Comparison of ENCODE assay signal across 16 mouse cellular contexts in genomic region chr6:144754366-144754765, GRCm38 (mm10). TPM values are rescaled to one million over a fixed set of nuclear protein-coding genes. Genes with fewer than 3 reads are reported as not detected.
DNase-seq lines count a peak whose midpoint lies in the region; ATAC-seq and TF ChIP-seq lines count a peak whose summit lies in the region.
"Had no signal": no experiment of that assay in that cellular context is flagged by ENCODE, and none has a peak within 500 bp of the region (broad histone marks: within the 10 kb centered on the region; RNA-seq: fewer than 3 reads in every experiment).

No protein-coding gene starts in this region.

- no peaks in the 10 kb centered on the region for H3K27me3 ChIP-seq in intestine, embryonic 15.5 days (replicated peaks)
- H3K27me3 ChIP-seq in intestine, postnatal 0 days (replicated peaks; ENCODE audit: control insufficient read depth, insufficient read depth, low read length) = no peaks in the 10 kb centered on the region
- H3K27me3 ChIP-seq in lung, embryonic 16.5 days (ENCODE audit: control insufficient read depth, insufficient read depth, low read depth, low read length) = no peaks in the 10 kb centered on the region
- 0 out of 2 replicates have a peak, but pooled peaks cover 5% of the 10 kb centered on the region for H3K27me3 ChIP-seq in midbrain, embryonic 10.5 days (ENCODE audit: low read depth, poor library complexity, severe bottlenecking)
- H3K27me3 ChIP-seq: limb, embryonic 13.5 days had no signal

- DNase-seq in lung, postnatal 4 days = no peak
- peak; percentile 41 for DNase-seq in kidney, postnatal 14 days
- no peak for DNase-seq in midbrain, embryonic 10.5 days (ENCODE audit: low spot score)
- no peak for DNase-seq in heart, postnatal 4 days
- DNase-seq: cerebellum, postnatal 25 days; forebrain, postnatal 0 days; right cerebral cortex, postnatal 14 days had no signal

- peaks cover 13% of the 10 kb centered on the region for H3K4me1 ChIP-seq in intestine, embryonic 15.5 days (replicated peaks)
- H3K4me1 ChIP-seq in intestine, postnatal 0 days (replicated peaks; ENCODE audit: control insufficient read depth, insufficient read depth, low read length) = 0 out of 2 replicates have a peak, but pooled peaks cover 8% of the 10 kb centered on the region
- peaks cover 20% of the 10 kb centered on the region for H3K4me1 ChIP-seq in lung, embryonic 16.5 days (replicated peaks; ENCODE audit: control insufficient read depth, insufficient read depth, low read length)
- peaks cover 45% of the 10 kb centered on the region for H3K4me1 ChIP-seq in midbrain, embryonic 10.5 days

- no peak overlapping the region for H3K4me3 ChIP-seq in intestine, embryonic 15.5 days (replicated peaks)
- no peak overlapping the region for H3K4me3 ChIP-seq in intestine, postnatal 0 days (ENCODE audit: low read depth, low read length)
- H3K4me3 ChIP-seq in lung, embryonic 16.5 days (ENCODE audit: low read length) = no peak overlapping the region
- H3K4me3 ChIP-seq in midbrain, embryonic 10.5 days = no peak overlapping the region
- H3K4me3 ChIP-seq: embryonic facial prominence, embryonic 10.5 days; hindbrain, embryonic 10.5 days; limb, embryonic 13.5 days; megakaryocyte, embryonic 14.5 days had no signal

- H3K9ac ChIP-seq in intestine, embryonic 15.5 days = no peak overlapping the region
- H3K9ac ChIP-seq in intestine, postnatal 0 days (ENCODE audit: low read depth, low read length) = no peak overlapping the region
- no peak overlapping the region for H3K9ac ChIP-seq in lung, embryonic 16.5 days (ENCODE audit: low read length)
- H3K9ac ChIP-seq: forebrain, postnatal 0 days; limb, embryonic 13.5 days had no signal

- no peak overlapping the region for H3K4me2 ChIP-seq in intestine, embryonic 15.5 days (replicated peaks)
- no peak overlapping the region for H3K4me2 ChIP-seq in intestine, postnatal 0 days (replicated peaks; ENCODE audit: low read depth)
- no peak overlapping the region for H3K4me2 ChIP-seq in lung, embryonic 16.5 days (ENCODE audit: low read depth, low read length)
- H3K4me2 ChIP-seq: heart, embryonic 11.5 days; limb, embryonic 13.5 days had no signal

- no peaks in the 10 kb centered on the region for H3K36me3 ChIP-seq in intestine, embryonic 15.5 days
- H3K36me3 ChIP-seq in intestine, postnatal 0 days (ENCODE audit: control insufficient read depth, insufficient read depth) = no peaks in the 10 kb centered on the region
- H3K36me3 ChIP-seq in lung, embryonic 16.5 days (ENCODE audit: control insufficient read depth, insufficient read depth, low read length) = no peaks in the 10 kb centered on the region
- no peaks in the 10 kb centered on the region for H3K36me3 ChIP-seq in midbrain, embryonic 10.5 days
- H3K36me3 ChIP-seq: embryonic facial prominence, embryonic 10.5 days; G1E; hindbrain, embryonic 10.5 days; limb, embryonic 13.5 days had no signal

- ATAC-seq in intestine, embryonic 15.5 days = no peak
- no peak for ATAC-seq in intestine, postnatal 0 days
- peak; percentile 59 for ATAC-seq in lung, embryonic 16.5 days (ENCODE audit: low read depth)

- TF ChIP-seq CTCF in intestine, postnatal 0 days (IDR thresholded peaks at IDR 0.05; ENCODE audit: low read depth) = no peak

- H3K27ac ChIP-seq in intestine, embryonic 15.5 days = 0 out of 2 replicates have a peak overlapping the region, but pooled peaks have one; percentile 27
- H3K27ac ChIP-seq in intestine, postnatal 0 days (ENCODE audit: low read depth, low read length) = no peak overlapping the region
- peak overlapping the region; percentile 63 for H3K27ac ChIP-seq in lung, embryonic 16.5 days (ENCODE audit: low read length)
- no peak overlapping the region for H3K27ac ChIP-seq in midbrain, embryonic 10.5 days (replicated peaks)
- H3K27ac ChIP-seq: embryonic facial prominence, embryonic 10.5 days; hindbrain, embryonic 10.5 days; limb, embryonic 13.5 days had no signal

- no peaks in the 10 kb centered on the region for H3K9me3 ChIP-seq in intestine, embryonic 15.5 days
- H3K9me3 ChIP-seq in intestine, postnatal 0 days (ENCODE audit: control insufficient read depth) = no peaks in the 10 kb centered on the region
- peaks cover 2% of the 10 kb centered on the region; the same call in 1 of the 2 replicates for H3K9me3 ChIP-seq in lung, embryonic 16.5 days (ENCODE audit: control insufficient read depth, low read length)
- H3K9me3 ChIP-seq in midbrain, embryonic 10.5 days (replicated peaks) = no peaks in the 10 kb centered on the region
- H3K9me3 ChIP-seq: embryonic facial prominence, embryonic 10.5 days; hindbrain, embryonic 10.5 days; limb, embryonic 13.5 days had no signal

RNA-seq across cellular contexts. Expression of gene Sox5, which starts 27.4 kb away (rescaled TPM):
- 12.9 and 16.4 TPM in 2 replicates for polyA plus RNA-seq in intestine, embryonic 15.5 days (2015; fragmentation: Nextera tagmentation; extraction: Ambion mirVana)
- polyA plus RNA-seq in intestine, postnatal 0 days (2015; fragmentation: Nextera tagmentation; extraction: Ambion mirVana) = 3.3 TPM in 2 replicates
- 22.9 and 23.6 TPM in 2 replicates for polyA plus RNA-seq in lung, embryonic 16.5 days (2015; fragmentation: Nextera tagmentation; extraction: Ambion mirVana)
- 28.2 and 37.2 TPM in 2 replicates for polyA plus RNA-seq in midbrain, embryonic 10.5 days (2016; fragmentation: Nextera tagmentation; extraction: Ambion mirVana)
- total RNA-seq in heart, postnatal 4 days (2021) = 1 to 10 TPM; 3.7 to 5.4 TPM
- polyA plus RNA-seq: G1E had no signal

Comparison
In these comparisons a context has a peak if more than half of its experiments do, and no peak if none do; other contexts are left out.
1. H3K27ac ChIP-seq: peak in intestine, embryonic 15.5 days (single experiment) and lung, embryonic 16.5 days (single experiment); none in intestine, postnatal 0 days (single experiment) and midbrain, embryonic 10.5 days (single experiment).